Mouse (Mus musculus) E14TG2a.4 (cell line): Measurements from ENCODE around the gene Gdpd5.

Experiments used
- CTCF ChIP-seq: conservative IDR thresholded peaks from 2 replicates; pipeline ENCODE4 v1.5.1; 2014; ENCODE audit warnings: low read length
- POU5F1 ChIP-seq: IDR thresholded peaks from 2 replicates; pipeline ENCODE4 v1.6.1; 2014; ENCODE audit warnings: low read length, borderline replicate concordance

GRCm38 (mm10) chr7:99432248-99432647, 51.0 kb downstream of the Gdpd5 start:
- TF ChIP-seq CTCF (no peak), POU5F1 (no peak)
